Mouse (Mus musculus) bone marrow macrophage, adult 2 months (primary cell): ENCODE data around the gene Lhfpl2. TPM values are rescaled to one million over a fixed set of nuclear protein-coding genes. Genes with fewer than 3 reads are reported as not detected.

Experiments used
- H3K27ac ChIP-seq: 2 replicates; pipeline ENCODE4 v1.5.1; 2012; ENCODE audit warnings: low read depth, low read length; ENCODE audit not compliant: insufficient read depth
- H3K4me1 ChIP-seq: 2 replicates; pipeline ENCODE4 v1.6.1; 2012; ENCODE audit warnings: low read length; ENCODE audit not compliant: control insufficient read depth, insufficient read depth
- H3K4me3 ChIP-seq: 2 replicates; pipeline ENCODE4 v1.5.1; 2012; ENCODE audit warnings: mild to moderate bottlenecking, low read length, moderate library complexity; ENCODE audit not compliant: insufficient read depth
- CTCF ChIP-seq: IDR thresholded peaks from 2 replicates; pipeline ENCODE4 v1.5.1; 2012; ENCODE audit warnings: low read depth, mild to moderate bottlenecking, low read length, moderate library complexity
- POLR2A ChIP-seq: IDR thresholded peaks from 2 replicates; pipeline ENCODE4 v1.6.1; 2012; ENCODE audit warnings: mild to moderate bottlenecking, low read depth, low read length, borderline replicate concordance
- polyA plus RNA-seq: library from polyadenylated mRNA; stranded (reverse); fragments of >200 nt; gene quantifications from 2 replicates; pipeline ENCODE4 v1.2.4, GENCODE M21; 2012; ENCODE audit not compliant: missing spikeins, insufficient read depth, insufficient read length

The Lhfpl2 gene
- polyA plus RNA-seq, 1 experiment: 54.7 TPM

DNA sequence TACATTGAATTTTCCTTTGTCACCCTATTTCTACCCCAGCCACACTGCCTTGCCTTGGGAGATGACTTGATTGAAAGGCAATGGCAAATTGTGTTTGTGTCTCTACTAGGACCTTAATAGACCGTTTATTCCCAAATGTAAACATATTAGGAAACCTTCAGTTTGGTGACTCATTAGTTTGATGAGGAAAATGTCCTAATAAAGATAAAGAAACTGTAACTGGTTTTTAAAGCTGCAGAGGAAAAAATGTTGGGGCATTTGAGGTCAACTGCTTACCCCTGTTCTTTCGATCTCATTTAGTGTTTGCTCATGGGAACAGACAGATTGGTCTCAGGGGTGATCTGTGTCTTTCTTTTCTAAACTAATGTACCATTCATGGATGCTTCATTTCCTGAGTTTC, 40.1 kb downstream of the Lhfpl2 start:
- no peak for TF ChIP-seq POLR2A
- TF ChIP-seq CTCF: no peak

GRCm38 (mm10) chr13:94098369-94099084, 40.9 kb downstream of the Lhfpl2 start:
- TF ChIP-seq POLR2A: no peak
- no peak for TF ChIP-seq CTCF
- Histone ChIP-seq H3K4me1 (peaks cover 43% of the 10 kb centered on the region), H3K27ac (no peak overlapping the region), H3K4me3 (no peak overlapping the region)

More for the DNA sequence above, 40.1 kb downstream of the Lhfpl2 start:
- no peak overlapping the region for H3K4me3 ChIP-seq
- peaks cover 50% of the 10 kb centered on the region for H3K4me1 ChIP-seq
- no peak overlapping the region for H3K27ac ChIP-seq

DNA sequence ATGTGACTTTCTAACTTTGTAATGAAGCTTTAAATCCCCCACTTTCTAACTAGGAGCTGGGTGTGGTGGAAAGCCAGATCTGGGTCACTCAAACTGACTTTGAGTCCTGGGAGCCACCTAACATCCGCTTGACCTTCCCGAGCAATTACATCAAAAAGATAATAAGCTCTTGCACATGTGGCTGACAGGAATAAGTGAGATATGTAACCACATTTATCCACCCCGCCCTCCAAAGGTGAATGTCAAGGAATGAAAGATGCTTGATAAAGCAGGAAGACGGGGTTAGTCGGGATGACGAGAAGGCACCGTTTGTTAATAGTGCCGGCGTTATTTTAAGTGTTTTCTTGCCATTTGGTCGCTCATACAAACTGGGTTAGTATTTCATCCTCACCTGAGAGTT, 41.5 kb downstream of the Lhfpl2 start:
- H3K4me3 ChIP-seq: no peak overlapping the region
- H3K4me1 ChIP-seq: peaks cover 38% of the 10 kb centered on the region
- no peak overlapping the region for H3K27ac ChIP-seq
- no peak for TF ChIP-seq CTCF
- no peak for TF ChIP-seq POLR2A

DNA sequence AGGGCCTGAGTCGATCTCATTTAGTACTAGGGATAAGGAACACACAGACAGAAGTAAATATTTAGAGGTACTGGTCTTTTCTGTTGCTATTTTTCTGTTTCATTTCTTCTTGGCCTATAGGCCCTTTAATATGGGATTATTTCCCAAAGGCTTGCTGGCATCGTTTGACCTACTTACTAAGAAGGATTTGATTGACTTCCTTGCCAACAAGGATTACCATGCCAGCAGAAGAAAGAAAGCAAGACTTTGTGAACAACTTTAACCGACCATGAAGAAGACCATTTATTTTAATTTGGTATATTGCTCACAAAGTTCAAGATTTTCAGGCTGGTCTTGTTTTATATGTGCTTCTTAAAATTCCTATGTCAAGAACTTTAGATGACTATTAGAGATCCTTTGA, 42.8 kb downstream of the Lhfpl2 start:
- TF ChIP-seq POLR2A (no peak), CTCF (no peak)

GRCm38 (mm10) chr13:94101020-94101571, 43.5 kb downstream of the Lhfpl2 start:
- TF ChIP-seq POLR2A: no peak
- TF ChIP-seq CTCF: no peak
- Histone ChIP-seq H3K27ac (no peak overlapping the region), H3K4me3 (no peak overlapping the region), H3K4me1 (peaks cover 29% of the 10 kb centered on the region)

More for the DNA sequence above, 42.8 kb downstream of the Lhfpl2 start:
- H3K27ac ChIP-seq: no peak overlapping the region
- peaks cover 31% of the 10 kb centered on the region for H3K4me1 ChIP-seq
- no peak overlapping the region for H3K4me3 ChIP-seq

- H3K4me3 ChIP-seq: no peak overlapping the region
- peaks cover 4% of the 10 kb centered on the region for H3K4me1 ChIP-seq
- no peak for TF ChIP-seq POLR2A
- no peak for TF ChIP-seq CTCF
- no peak overlapping the region for H3K27ac ChIP-seq
Observed at GRCm38 (mm10) chr13:94104866-94105475, 47.4 kb downstream of the Lhfpl2 start.

- no peak overlapping the region for H3K4me3 ChIP-seq
- H3K27ac ChIP-seq: no peak overlapping the region
- H3K4me1 ChIP-seq: peaks cover 4% of the 10 kb centered on the region
- TF ChIP-seq CTCF: no peak
- no peak for TF ChIP-seq POLR2A
Observed at GRCm38 (mm10) chr13:94106431-94106830, 48.8 kb downstream of the Lhfpl2 start.

- Histone ChIP-seq H3K4me1 (peaks cover 4% of the 10 kb centered on the region), H3K4me3 (no peak overlapping the region), H3K27ac (no peak overlapping the region)
- TF ChIP-seq CTCF (no peak), POLR2A (no peak)
Observed at GRCm38 (mm10) chr13:94106983-94107382, 49.4 kb downstream of the Lhfpl2 start.

- H3K27ac ChIP-seq: no peak overlapping the region
- peaks cover 5% of the 10 kb centered on the region for H3K4me1 ChIP-seq
- no peak for TF ChIP-seq CTCF
- TF ChIP-seq POLR2A: no peak
- no peak overlapping the region for H3K4me3 ChIP-seq
Observed at GRCm38 (mm10) chr13:94110556-94110955, 53.0 kb downstream of the Lhfpl2 start.

DNA sequence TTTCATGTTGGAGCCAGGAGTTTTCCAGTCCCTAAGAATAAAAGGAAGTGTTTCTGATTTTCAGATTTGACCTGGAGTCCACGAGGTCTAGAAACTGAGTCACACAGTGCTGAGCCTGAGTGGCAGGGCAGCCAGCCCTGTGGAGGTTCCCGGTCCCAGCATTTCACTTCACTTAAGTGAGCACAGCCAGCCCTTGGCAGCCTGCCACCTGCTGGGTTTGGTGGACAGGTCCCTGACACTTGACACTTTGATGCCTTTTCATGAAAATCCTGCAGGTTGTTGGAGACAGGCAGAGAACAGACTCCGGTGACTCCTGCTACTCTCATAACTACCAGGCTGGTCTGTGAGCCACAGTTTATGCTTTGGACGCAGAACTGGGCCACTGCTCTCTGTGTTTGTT, 57.9 kb downstream of the Lhfpl2 start:
- H3K4me3 ChIP-seq: no peak overlapping the region
- H3K27ac ChIP-seq: no peak overlapping the region
- H3K4me1 ChIP-seq: peaks cover 11% of the 10 kb centered on the region
- TF ChIP-seq POLR2A: no peak
- TF ChIP-seq CTCF: no peak
